Mouse (Mus musculus) kidney, embryonic 15.5 days (tissue): ENCODE measurements around the gene Klk1b1. TPM values are rescaled to one million over a fixed set of nuclear protein-coding genes. Genes with fewer than 3 reads are reported as not detected.
"Not testable (repeated sequence)": the region's sequence is repeated elsewhere in the genome, so short reads cannot be mapped to it uniquely, and the experiment has no call there.

Source experiments
- ATAC-seq: fragments of 200-750 bp; cut with Nextera tagmentation; replicated peaks from 2 replicates; pipeline ENCODE4 v1.8.0; 2017; ENCODE audit warnings: moderate TSS enrichment; ENCODE audit not compliant: low FRiP score
- H3K27ac ChIP-seq: fragments of 300-500 bp; sonication (generic); 2 replicates; pipeline ENCODE4 v1.5.1; 2015; ENCODE audit warnings: mild to moderate bottlenecking, inconsistent platforms
- H3K27me3 ChIP-seq: fragments of 300-500 bp; sonication (generic); 2 replicates; pipeline ENCODE4 v1.6.1; 2015; ENCODE audit warnings: inconsistent platforms
- H3K36me3 ChIP-seq: fragments of 300-500 bp; sonication (generic); 2 replicates; pipeline ENCODE4 v1.6.1; 2015; ENCODE audit warnings: inconsistent platforms
- H3K4me1 ChIP-seq: fragments of 300-500 bp; sonication (generic); 2 replicates; pipeline ENCODE4 v1.6.1; 2015; ENCODE audit warnings: inconsistent platforms
- H3K4me2 ChIP-seq: fragments of 300-500 bp; sonication (generic); 2 replicates; pipeline ENCODE4 v1.6.1; 2015; ENCODE audit warnings: moderate library complexity, mild to moderate bottlenecking, inconsistent platforms
- H3K4me3 ChIP-seq: fragments of 300-500 bp; sonication (generic); replicated peaks from 2 replicates; pipeline ENCODE4 v1.5.1; 2015; ENCODE audit warnings: mild to moderate bottlenecking, inconsistent platforms
- H3K9ac ChIP-seq: fragments of 300-500 bp; sonication (generic); 2 replicates; pipeline ENCODE4 v1.6.1; 2015; ENCODE audit warnings: mild to moderate bottlenecking, inconsistent platforms
- H3K9me3 ChIP-seq: fragments of 300-500 bp; sonication (generic); replicated peaks from 2 replicates; pipeline ENCODE4 v1.6.1; 2016; ENCODE audit warnings: inconsistent platforms
- WGBS: fragments of 180-500 bp; shearing (Covaris S2); methylation state at CpG from one replicate; pipeline ENCODE4 v1.1.7; 2015; ENCODE audit warnings: mixed read lengths; 5-methylcytosine and 5-hydroxymethylcytosine counted together
- polyA plus RNA-seq: library from polyadenylated mRNA; unstranded; fragments of >200 nt; fragmentation: Nextera tagmentation; extraction: Ambion mirVana; gene quantifications from 2 replicates; pipeline ENCODE4 v1.2.1, GENCODE M21; 2015

The Klk1b1 gene
- polyA plus RNA-seq, 1 experiment from 2014 or later: not detected

GRCm38 (mm10) chr7:44014666-44015065, 48.1 kb downstream of the Klk1b1 start:
- H3K27ac ChIP-seq, H3K4me2 ChIP-seq, ATAC-seq, H3K4me3 ChIP-seq, H3K27me3 ChIP-seq, H3K36me3 ChIP-seq, H3K9me3 ChIP-seq, H3K4me1 ChIP-seq, H3K9ac ChIP-seq: not testable (repeated sequence)
- WGBS: 83% methylated on average over 6 of the region's 6 CpGs

GRCm38 (mm10) chr7:44015071-44015470, 48.5 kb downstream of the Klk1b1 start:
- H3K4me2 ChIP-seq: no peak overlapping the region
- no peaks in the 10 kb centered on the region for H3K9me3 ChIP-seq
- H3K4me3 ChIP-seq: no peak overlapping the region
- H3K27ac ChIP-seq: no peak overlapping the region
- ATAC-seq: no peak
- H3K27me3 ChIP-seq: no peaks in the 10 kb centered on the region
- H3K9ac ChIP-seq: no peak overlapping the region
- H3K36me3 ChIP-seq: no peaks in the 10 kb centered on the region
- no peaks in the 10 kb centered on the region for H3K4me1 ChIP-seq
- WGBS: 91% methylated on average over 5 of the region's 5 CpGs

Other genes with a start within 250 kb of the Klk1b1 start
- not detected in 2 replicates for gene Klk12, start 197.9 kb upstream of the Klk1b1 start, polyA plus RNA-seq
- 0.14 and 1.0 TPM in 2 replicates for gene Klk11, start 192.1 kb upstream of the Klk1b1 start, polyA plus RNA-seq
- 0.58 and 2.3 TPM in 2 replicates for gene Klk10, start 185.7 kb upstream of the Klk1b1 start, polyA plus RNA-seq
- 0.22 and 0.23 TPM in 2 replicates for gene Klk9, start 174.9 kb upstream of the Klk1b1 start, polyA plus RNA-seq
- 29.0 and 32.5 TPM in 2 replicates for gene Klk8, start 169.2 kb upstream of the Klk1b1 start, polyA plus RNA-seq
- 0.08 TPM in 1 of 2 replicates, not detected in the other for gene Klk7, start 155.5 kb upstream of the Klk1b1 start, polyA plus RNA-seq
- 0.18 TPM in 1 of 2 replicates, not detected in the other for gene Klk6, start 142.3 kb upstream of the Klk1b1 start, polyA plus RNA-seq
- not detected in 2 replicates for gene Klk5, start 124.8 kb upstream of the Klk1b1 start, polyA plus RNA-seq
- gene Klk4, start 85.6 kb upstream of the Klk1b1 start, polyA plus RNA-seq: 0.12 TPM in 1 of 2 replicates, not detected in the other
- not detected in 2 replicates for gene Klk15, start 33.0 kb upstream of the Klk1b1 start, polyA plus RNA-seq
- gene Klk1b8, start 16.1 kb upstream of the Klk1b1 start, polyA plus RNA-seq: 0.19 TPM in 1 of 2 replicates, not detected in the other
- gene Klk1b9, start 9.3 kb downstream of the Klk1b1 start, polyA plus RNA-seq: not detected in 2 replicates
- gene Klk1b11, start 29.1 kb downstream of the Klk1b1 start, polyA plus RNA-seq: not detected in 2 replicates
- gene Klk1b26, start 45.4 kb downstream of the Klk1b1 start, polyA plus RNA-seq: 0.10 and 0.42 TPM in 2 replicates
- gene Klk1b27, start 85.5 kb downstream of the Klk1b1 start, polyA plus RNA-seq: 0.19 TPM in 1 of 2 replicates, not detected in the other
- gene Klk1b21, start 135.6 kb downstream of the Klk1b1 start, polyA plus RNA-seq: not detected in 2 replicates
- gene Klk1b22, start 145.9 kb downstream of the Klk1b1 start, polyA plus RNA-seq: not detected in 2 replicates
- not detected in 2 replicates for gene Klk1b16, start 170.0 kb downstream of the Klk1b1 start, polyA plus RNA-seq
- not detected in 2 replicates for gene Klk1b24, start 221.5 kb downstream of the Klk1b1 start, polyA plus RNA-seq
- gene Klk1b3, start 231.4 kb downstream of the Klk1b1 start, polyA plus RNA-seq: not detected in 2 replicates
- gene Klk1b4, start 240.7 kb downstream of the Klk1b1 start, polyA plus RNA-seq: not detected in 2 replicates
- not detected in 2 replicates for gene Klk1b5, start 249.2 kb downstream of the Klk1b1 start, polyA plus RNA-seq